Mouse (Mus musculus): ENCODE results near the gene Gpatch8.

- TF ChIP-seq POLR2A (IDR thresholded peaks at IDR 0.05; ENCODE audit: low read depth, low read length) (no peak), CTCF (IDR thresholded peaks at IDR 0.05; ENCODE audit: extremely low read depth, insufficient read length, insufficient replicate concordance, low read depth, low read length) (no peak)
These were observed 61.1 kb downstream of the Gpatch8 start for GRCm38 (mm10) chr11:102495114-102495513.
